Mouse (Mus musculus) ES-Bruce4 (cell line): ENCODE data around the gene Prr12.

Experiments
- CTCF ChIP-seq: IDR thresholded peaks from one replicate; pipeline ENCODE4 v1.8.1; 2011; ENCODE audit warnings: low read depth, low read length
- POLR2A ChIP-seq: IDR thresholded peaks from one replicate; pipeline ENCODE4 v1.8.1; 2011; ENCODE audit warnings: low read length; ENCODE audit not compliant: insufficient read depth

DNA sequence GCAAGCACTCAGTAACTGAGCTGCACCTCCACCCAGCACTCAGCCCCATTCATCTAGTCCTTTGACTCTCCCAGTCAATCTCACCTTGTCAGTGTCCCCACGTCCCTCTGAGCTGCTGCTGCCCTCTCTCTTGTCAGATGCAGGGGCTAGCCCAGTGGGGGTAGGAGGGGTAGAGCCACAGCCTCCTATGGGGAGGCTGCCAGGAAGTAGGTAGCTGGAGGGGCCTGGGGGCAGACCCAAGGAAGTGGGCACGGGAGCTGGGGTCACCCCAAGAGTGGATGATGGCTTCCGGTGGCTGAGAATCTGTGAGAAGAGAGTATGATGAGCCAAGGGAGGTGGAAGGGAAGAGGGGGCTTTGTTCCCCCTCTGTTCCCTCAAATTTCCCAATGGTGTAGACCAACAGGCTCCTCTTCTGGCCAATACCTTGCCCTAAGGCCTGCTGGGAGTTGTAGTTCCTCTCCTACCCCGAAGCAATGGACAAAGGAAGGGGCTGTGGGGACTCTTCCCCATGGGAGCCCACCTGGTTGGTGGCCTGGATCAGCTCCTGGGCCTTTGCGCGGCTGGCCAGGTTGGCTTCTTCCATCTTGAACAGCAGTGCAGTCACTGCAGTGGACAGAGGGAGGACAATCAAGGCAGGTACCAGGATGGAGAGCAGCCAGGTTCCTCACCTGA is 47.2 kb downstream of the Prr12 start:
- no peak for TF ChIP-seq POLR2A
- no peak for TF ChIP-seq CTCF
